Mouse (Mus musculus) neural tube, embryonic 14.5 days (tissue): ENCODE measurements around the gene Kif26b. TPM values are rescaled to one million over a fixed set of nuclear protein-coding genes. Genes with fewer than 3 reads are reported as not detected.
A peak's percentile ranks its signal among the peaks of the same experiment; 100 is the strongest.

Source experiments
- ATAC-seq: fragments of 200-750 bp; cut with Nextera tagmentation; 2 replicates; pipeline ENCODE4 v1.8.0; 2017; ENCODE audit warnings: low read depth, mild to moderate bottlenecking, moderate TSS enrichment, moderate library complexity
- H3K27ac ChIP-seq: fragments of 300-500 bp; sonication (generic); 2 replicates; pipeline ENCODE4 v1.5.1; 2014; ENCODE audit warnings: low read depth, mild to moderate bottlenecking, control low read depth, low read length, moderate library complexity, mixed read lengths
- H3K27me3 ChIP-seq: fragments of 300-500 bp; sonication (generic); 2 replicates; pipeline ENCODE4 v1.6.1; 2014; ENCODE audit warnings: low read length; ENCODE audit not compliant: control insufficient read depth, insufficient read depth
- H3K36me3 ChIP-seq: fragments of 300-500 bp; sonication (generic); 2 replicates; pipeline ENCODE4 v1.6.1; 2014; ENCODE audit warnings: low read length, mixed read lengths; ENCODE audit not compliant: control insufficient read depth, insufficient read depth
- H3K4me1 ChIP-seq: fragments of 300-500 bp; sonication (generic); 2 replicates; pipeline ENCODE4 v1.6.1; 2014; ENCODE audit warnings: low read length; ENCODE audit not compliant: control insufficient read depth, insufficient read depth
- H3K4me2 ChIP-seq: fragments of 300-500 bp; sonication (generic); 2 replicates; pipeline ENCODE4 v1.6.1; 2014; ENCODE audit warnings: mild to moderate bottlenecking, low read depth, low read length, control low read depth
- H3K4me3 ChIP-seq: fragments of 300-500 bp; sonication (generic); 2 replicates; pipeline ENCODE4 v1.5.1; 2014; ENCODE audit warnings: low read depth, low read length, control low read depth, mixed read lengths
- H3K9ac ChIP-seq: fragments of 300-500 bp; sonication (generic); replicated peaks from 2 replicates; pipeline ENCODE4 v1.6.1; 2014; ENCODE audit warnings: low read depth, mild to moderate bottlenecking, control low read depth, low read length, mixed read lengths
- H3K9me3 ChIP-seq: fragments of 300-500 bp; sonication (generic); 2 replicates; pipeline ENCODE4 v1.6.1; 2016; ENCODE audit warnings: low read length; ENCODE audit not compliant: control insufficient read depth
- WGBS: fragments of 180-500 bp; shearing (Covaris S2); extraction: QIAGEN DNeasy Blood & Tissue Kit; methylation state at CpG from one replicate; pipeline ENCODE4 v1.1.7; 2014; 5-methylcytosine and 5-hydroxymethylcytosine counted together
- polyA plus RNA-seq: library from polyadenylated mRNA; unstranded; fragments of >200 nt; fragmentation: Nextera tagmentation; extraction: Ambion mirVana; gene quantifications from 2 replicates; pipeline ENCODE4 v1.2.1, GENCODE M21; 2014

The Kif26b gene
- polyA plus RNA-seq, 1 experiment from 2014 or later, result 18.5 TPM

GRCm38 (mm10) chr1:178635470-178635869, 106.5 kb downstream of the Kif26b start:
- no peaks in the 10 kb centered on the region for H3K9me3 ChIP-seq
- H3K27me3 ChIP-seq, result no peaks in the 10 kb centered on the region
- peaks cover 18% of the 10 kb centered on the region; the same call in 1 of the 2 replicates for H3K4me1 ChIP-seq
- ATAC-seq, result no peak
- H3K4me2 ChIP-seq, result no peak overlapping the region
- H3K36me3 ChIP-seq, result no peaks in the 10 kb centered on the region
- H3K4me3 ChIP-seq, result no peak overlapping the region
- peak overlapping the region; percentile 12; the same call in 1 of the 2 replicates for H3K27ac ChIP-seq
- no peak overlapping the region for H3K9ac ChIP-seq
- WGBS, result 56% methylated on average over 4 of the region's 4 CpGs

DNA sequence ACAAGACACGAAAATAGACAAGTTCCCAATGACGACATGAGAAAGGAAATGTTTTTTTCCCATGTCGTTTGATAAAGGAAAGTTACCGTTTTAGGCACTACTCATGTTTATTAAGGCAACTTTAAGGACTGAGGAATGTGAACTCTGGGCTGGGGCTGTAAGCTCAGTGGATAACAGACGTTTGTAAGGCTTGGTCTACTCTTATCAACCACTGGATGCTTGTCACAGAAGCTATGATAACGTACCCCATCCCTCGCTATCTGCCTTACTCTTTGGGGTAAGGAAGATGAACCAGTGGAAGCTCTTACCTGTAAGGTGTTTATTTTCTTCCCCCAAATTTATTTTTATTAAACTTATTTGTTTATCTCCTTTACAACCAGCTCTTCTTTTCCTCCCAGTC, 108.4 kb downstream of the Kif26b start:
- no peaks in the 10 kb centered on the region for H3K9me3 ChIP-seq
- no peak overlapping the region for H3K9ac ChIP-seq
- H3K27ac ChIP-seq, result no peak overlapping the region
- WGBS, result 89% methylated on average over 7 of the region's 7 CpGs
- H3K27me3 ChIP-seq, result no peaks in the 10 kb centered on the region
- H3K4me3 ChIP-seq, result no peak overlapping the region
- no peaks in the 10 kb centered on the region for H3K36me3 ChIP-seq
- H3K4me1 ChIP-seq, result peaks cover 18% of the 10 kb centered on the region; the same call in 1 of the 2 replicates
- H3K4me2 ChIP-seq, result no peak overlapping the region
- no peak for ATAC-seq

GRCm38 (mm10) chr1:178639951-178640350, 111.0 kb downstream of the Kif26b start:
- no peak for ATAC-seq
- no peak overlapping the region for H3K4me3 ChIP-seq
- H3K36me3 ChIP-seq, result no peaks in the 10 kb centered on the region
- no peak overlapping the region for H3K4me2 ChIP-seq
- no peaks in the 10 kb centered on the region for H3K9me3 ChIP-seq
- no peak overlapping the region for H3K27ac ChIP-seq
- H3K9ac ChIP-seq, result no peak overlapping the region
- 73% methylated on average over 6 of the region's 6 CpGs for WGBS
- no peaks in the 10 kb centered on the region for H3K27me3 ChIP-seq
- H3K4me1 ChIP-seq, result peaks cover 11% of the 10 kb centered on the region; the same call in 1 of the 2 replicates

DNA sequence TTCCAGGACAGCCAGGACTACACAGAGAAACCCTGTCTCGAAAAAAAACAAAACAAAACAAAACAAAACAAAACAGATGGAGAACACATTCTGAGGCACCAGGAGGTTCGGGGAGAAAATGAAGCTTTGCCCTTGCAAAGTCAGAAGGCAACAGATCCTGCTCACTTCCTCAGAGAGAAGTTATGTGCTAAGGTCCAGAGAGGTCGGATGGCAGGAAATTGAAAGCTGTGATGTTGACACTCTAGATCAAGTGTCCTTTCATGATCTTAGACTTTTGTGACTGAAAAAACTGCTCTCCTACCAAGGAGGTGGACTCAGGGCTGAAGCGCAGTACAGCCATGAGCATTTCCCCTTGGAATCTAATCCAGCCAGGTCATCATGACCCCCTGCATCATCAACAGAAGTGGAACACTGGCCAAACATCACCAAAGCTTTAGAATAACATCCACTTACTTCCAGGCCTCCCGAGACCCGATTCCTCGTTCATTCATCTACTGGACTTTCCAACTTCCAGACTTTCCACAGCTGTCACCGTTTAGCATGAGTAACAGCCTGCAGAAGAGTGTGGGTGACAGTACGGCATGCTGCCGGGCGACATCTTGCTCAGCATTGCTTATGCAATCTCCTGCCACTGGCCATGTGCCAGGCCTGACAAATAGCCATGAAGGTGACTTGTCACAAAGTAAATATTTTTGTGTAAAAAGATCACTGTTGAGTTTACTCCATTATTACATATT, 112.0 kb downstream of the Kif26b start:
- 77% methylated on average over 11 of the region's 11 CpGs for WGBS
- no peaks in the 10 kb centered on the region for H3K27me3 ChIP-seq
- no peak overlapping the region for H3K27ac ChIP-seq
- no peak for ATAC-seq
- no peaks in the 10 kb centered on the region for H3K9me3 ChIP-seq
- no peak overlapping the region for H3K9ac ChIP-seq
- H3K4me3 ChIP-seq, result no peak overlapping the region
- H3K36me3 ChIP-seq, result no peaks in the 10 kb centered on the region
- no peak overlapping the region for H3K4me2 ChIP-seq
- peaks cover 6% of the 10 kb centered on the region; the same call in 1 of the 2 replicates for H3K4me1 ChIP-seq

GRCm38 (mm10) chr1:178641788-178642187, 112.9 kb downstream of the Kif26b start:
- Histone ChIP-seq H3K27me3 (no peaks in the 10 kb centered on the region), H3K36me3 (no peaks in the 10 kb centered on the region), H3K9me3 (no peaks in the 10 kb centered on the region), H3K9ac (no peak overlapping the region), H3K4me1 (peaks cover 6% of the 10 kb centered on the region; the same call in 1 of the 2 replicates), H3K27ac (no peak overlapping the region), H3K4me2 (no peak overlapping the region), H3K4me3 (no peak overlapping the region)
- ATAC-seq, result no peak
- 86% methylated on average over 2 of the region's 2 CpGs for WGBS

- H3K9ac ChIP-seq, result no peak overlapping the region
- 81% methylated on average over 4 of the region's 4 CpGs for WGBS
- ATAC-seq, result no peak
Observed at GRCm38 (mm10) chr1:178644954-178645353, 116.0 kb downstream of the Kif26b start.

DNA sequence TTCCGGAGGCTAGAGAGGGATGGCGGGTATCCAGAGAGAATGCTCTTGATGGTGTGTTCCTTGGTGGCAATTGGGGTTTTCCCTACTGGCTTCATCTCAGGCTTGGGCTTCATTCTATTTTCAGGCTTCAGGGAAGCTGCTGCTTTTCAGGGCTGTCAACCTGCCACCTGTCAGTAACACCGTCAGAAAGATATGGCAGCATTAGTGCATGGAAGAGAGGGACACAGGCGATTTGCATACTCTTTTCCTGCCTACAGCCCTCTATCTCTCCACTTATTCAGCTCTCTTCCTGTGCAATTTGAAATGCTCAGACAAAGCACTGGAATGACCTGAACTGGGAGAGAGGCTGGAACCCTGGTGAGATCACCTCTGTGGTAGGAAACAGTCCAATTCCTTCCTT, 117.7 kb downstream of the Kif26b start:
- H3K9me3 ChIP-seq, result no peaks in the 10 kb centered on the region
- H3K9ac ChIP-seq, result no peak overlapping the region
- H3K4me3 ChIP-seq, result no peak overlapping the region
- H3K36me3 ChIP-seq, result no peaks in the 10 kb centered on the region
- H3K27me3 ChIP-seq, result no peaks in the 10 kb centered on the region
- H3K4me1 ChIP-seq, result peaks cover 1% of the 10 kb centered on the region; the same call in 1 of the 2 replicates
- no peak for ATAC-seq
- no peak overlapping the region for H3K4me2 ChIP-seq
- WGBS, result 78% methylated on average over 4 of the region's 4 CpGs
- H3K27ac ChIP-seq, result no peak overlapping the region

More at GRCm38 (mm10) chr1:178644954-178645353, 116.0 kb downstream of the Kif26b start:
- no peaks in the 10 kb centered on the region for H3K36me3 ChIP-seq
- no peaks in the 10 kb centered on the region for H3K27me3 ChIP-seq
- no peak overlapping the region for H3K4me3 ChIP-seq
- H3K4me1 ChIP-seq, result no peaks in the 10 kb centered on the region
- no peaks in the 10 kb centered on the region for H3K9me3 ChIP-seq
- no peak overlapping the region for H3K27ac ChIP-seq
- no peak overlapping the region for H3K4me2 ChIP-seq

DNA sequence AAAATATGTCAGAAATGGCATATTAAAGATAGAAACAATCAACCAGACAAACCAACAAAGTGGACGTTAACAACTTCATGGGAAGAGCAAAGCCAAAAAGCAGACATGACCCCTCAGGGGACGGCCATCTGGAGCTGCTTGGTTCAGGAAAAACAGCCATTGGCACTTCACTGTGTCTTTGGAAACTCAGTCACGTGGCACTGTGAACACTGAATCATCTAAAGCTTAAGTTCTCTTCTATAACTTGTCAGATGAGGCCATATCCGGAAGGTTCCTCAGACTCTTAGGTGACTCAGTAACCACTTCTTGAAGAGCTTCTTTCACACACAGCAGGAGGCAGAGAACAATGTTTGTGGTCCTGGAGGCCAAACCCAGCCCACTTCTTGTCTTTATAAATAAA, 126.6 kb downstream of the Kif26b start:
- no peaks in the 10 kb centered on the region for H3K36me3 ChIP-seq
- no peak overlapping the region for H3K9ac ChIP-seq
- no peaks in the 10 kb centered on the region for H3K9me3 ChIP-seq
- H3K27me3 ChIP-seq, result no peaks in the 10 kb centered on the region
- no peak overlapping the region for H3K27ac ChIP-seq
- WGBS, result 82% methylated on average over 4 of the region's 4 CpGs
- no peak overlapping the region for H3K4me2 ChIP-seq
- ATAC-seq, result no peak
- no peak overlapping the region for H3K4me3 ChIP-seq
- peaks cover 3% of the 10 kb centered on the region; the same call in 1 of the 2 replicates for H3K4me1 ChIP-seq

- no peak for ATAC-seq
- Histone ChIP-seq H3K4me3 (no peak overlapping the region), H3K36me3 (no peaks in the 10 kb centered on the region), H3K9me3 (no peaks in the 10 kb centered on the region), H3K9ac (no peak overlapping the region), H3K4me2 (no peak overlapping the region), H3K4me1 (no peaks in the 10 kb centered on the region), H3K27me3 (no peaks in the 10 kb centered on the region), H3K27ac (no peak overlapping the region)
- WGBS, result 62% methylated on average over 3 of the region's 3 CpGs
Observed at GRCm38 (mm10) chr1:178661035-178661434, 132.1 kb downstream of the Kif26b start.
